26 mouse cellular contexts compared by ENCODE assay signal in the genomic region with DNA sequence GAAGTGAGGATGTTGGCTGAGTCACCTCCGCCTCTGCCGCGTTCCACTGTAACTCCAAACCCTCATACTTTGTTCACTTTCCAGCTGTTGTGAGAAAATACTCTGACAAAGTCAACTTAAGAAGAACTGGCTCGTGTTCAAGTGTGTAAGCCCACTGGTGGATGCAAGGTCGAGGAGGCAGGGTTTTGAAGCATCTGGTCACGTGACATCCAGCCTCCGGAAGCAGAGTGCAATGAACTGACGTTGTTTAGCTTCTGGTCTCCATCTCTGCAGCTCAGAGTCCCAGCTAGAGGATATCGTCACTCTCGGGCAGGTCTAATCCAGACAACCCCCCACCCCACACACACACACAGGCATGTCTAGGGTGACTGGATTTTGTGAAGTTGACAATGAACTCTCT.
DNase-seq lines count a peak whose midpoint lies in the region; ATAC-seq and TF ChIP-seq lines count a peak whose summit lies in the region.
"Had no signal": no experiment of that assay in that cellular context is flagged by ENCODE, and none has a peak within 500 bp of the region (broad histone marks: within the 10 kb centered on the region; RNA-seq: fewer than 3 reads in every experiment).

No protein-coding gene starts in this region.

- no peak overlapping the region for H3K27ac ChIP-seq in kidney, postnatal 0 days
- H3K27ac ChIP-seq: embryonic facial prominence, embryonic 13.5 days; hindbrain, embryonic 10.5 days; hindbrain, embryonic 15.5 days; liver, embryonic 13.5 days had no signal

- ATAC-seq in kidney, postnatal 0 days (replicated peaks; ENCODE audit: low FRiP score, low read depth), result no peak
- no peak for ATAC-seq in erythroblast, adult 5-6 weeks (replicated peaks; ENCODE audit: low FRiP score, poor library complexity, severe bottlenecking)
- ATAC-seq: forebrain, embryonic 16.5 days; inflammation-experienced regulatory T-cells, adult 6 months; Patski had no signal

- H3K36me3 ChIP-seq in kidney, postnatal 0 days (ENCODE audit: insufficient read depth, low read length), result no peaks in the 10 kb centered on the region
- H3K36me3 ChIP-seq: embryonic facial prominence, embryonic 13.5 days; hindbrain, embryonic 10.5 days; hindbrain, embryonic 15.5 days; liver, embryonic 13.5 days had no signal

- H3K9me3 ChIP-seq in kidney, postnatal 0 days (replicated peaks; ENCODE audit: low read length), result no peaks in the 10 kb centered on the region
- H3K9me3 ChIP-seq: embryonic facial prominence, embryonic 13.5 days; hindbrain, embryonic 10.5 days; hindbrain, embryonic 15.5 days; liver, embryonic 13.5 days had no signal

- H3K27me3 ChIP-seq in kidney, postnatal 0 days (ENCODE audit: insufficient read depth, low read length), result peaks cover 14% of the 10 kb centered on the region; the same call in 1 of the 2 replicates

- no peak overlapping the region for H3K4me2 ChIP-seq in kidney, postnatal 0 days (ENCODE audit: low read length)
- H3K4me2 ChIP-seq: embryonic facial prominence, embryonic 13.5 days; hindbrain, embryonic 15.5 days; liver, embryonic 13.5 days had no signal

- peak; percentile 19 for DNase-seq in kidney, postnatal 0 days (ENCODE audit: low spot score)
- DNase-seq in kidney, adult 9 months, result no peak
- peak; percentile 10 for DNase-seq in lung, adult 2 months
- no peak for DNase-seq in lung, postnatal 4 days
- DNase-seq in lung, postnatal 36 days, result peak; percentile 41
- no peak for DNase-seq in heart, adult 8-10 months (ENCODE audit: low spot score)
- DNase-seq: adrenal gland, postnatal 14 days; cerebellum, adult 11 months; cerebellum, adult 9-10 months; heart, postnatal 14 days; kidney, adult 8-10 months; kidney, postnatal 4 days; left cerebral cortex, postnatal 4 days; liver, embryonic 13.5 days; midbrain, embryonic 14.5 days; right cerebral cortex, postnatal 14 days; thymus, adult 18-20 months; thymus, postnatal 25 days had no signal

- H3K9ac ChIP-seq in kidney, postnatal 0 days (ENCODE audit: low read depth, low read length), result no peak overlapping the region
- H3K9ac ChIP-seq: embryonic facial prominence, embryonic 13.5 days; hindbrain, embryonic 15.5 days; liver, embryonic 13.5 days had no signal

- TF ChIP-seq CTCF in kidney, postnatal 0 days (IDR thresholded peaks at IDR 0.05; ENCODE audit: low read depth), result no peak
- TF ChIP-seq CTCF in lung, adult 2 months (IDR thresholded peaks at IDR 0.05; ENCODE audit: insufficient read depth, low read length), result no peak

- H3K4me1 ChIP-seq in kidney, postnatal 0 days (replicated peaks; ENCODE audit: insufficient read depth, low read length), result peaks cover 13% of the 10 kb centered on the region
- no peaks in the 10 kb centered on the region for H3K4me1 ChIP-seq in lung, adult 2 months (ENCODE audit: control insufficient read depth, insufficient read depth, low read length)

- WGBS in kidney, postnatal 0 days, result 57% methylated on average over 10 of the region's 10 CpGs
- WGBS in lung, adult 2 months, result 50% methylated on average over 10 of the region's 10 CpGs

- TF ChIP-seq POLR2A in lung, adult 2 months (IDR thresholded peaks at IDR 0.05; ENCODE audit: borderline replicate concordance, extremely low read depth, low read depth, low read length), result no peak

- no peak overlapping the region for H3K4me3 ChIP-seq in kidney, postnatal 0 days (replicated peaks; ENCODE audit: low read depth, low read length)
- H3K4me3 ChIP-seq in lung, adult 2 months (replicated peaks; ENCODE audit: extremely low read depth, low read depth, low read length), result no peak overlapping the region
- H3K4me3 ChIP-seq: embryonic facial prominence, embryonic 13.5 days; erythroblast, embryonic 14.5 days; hindbrain, embryonic 10.5 days; hindbrain, embryonic 15.5 days; liver, embryonic 13.5 days had no signal

Comparison
In these comparisons a context has a peak if more than half of its experiments do, and no peak if none do; other contexts are left out.
1. DNase-seq: peak in kidney, postnatal 0 days (single experiment), lung, adult 2 months (single experiment) and lung, postnatal 36 days (single experiment); none in kidney, adult 9 months (single experiment), lung, postnatal 4 days (0 of 2) and heart, adult 8-10 months (single experiment).